Mouse (Mus musculus) hematopoietic stem cell, adult 5-6 weeks (primary cell): ENCODE data around the gene Krt84. TPM values are rescaled to one million over a fixed set of nuclear protein-coding genes. Genes with fewer than 3 reads are reported as not detected.
"Not testable (repeated sequence)": the region's sequence is repeated elsewhere in the genome, so short reads cannot be mapped to it uniquely, and the experiment has no call there.

Experiments
- ATAC-seq, 2 experiments: fragments of 125-278 bp in 1 of 2; replicated peaks in 1 of 2; 2 replicates each; pipeline ENCODE4 v1.8.0; 2016 to 2017; ENCODE audit warnings: inconsistent platforms in 2 of 2, mild to moderate bottlenecking in 2 of 2, moderate number of reproducible peaks in 2 of 2, low read depth in 1 of 2, moderate TSS enrichment in 1 of 2; ENCODE audit not compliant: low FRiP score in 2 of 2, poor library complexity in 2 of 2, severe bottlenecking in 2 of 2, insufficient read depth in 1 of 2, low TSS enrichment in 1 of 2
- total RNA-seq: library from RNA; stranded (forward); fragments of 172-1452, 232-1000 nt; gene quantifications from 2 replicates; pipeline ENCODE4 v1.2.3, GENCODE M21; 2017

The Krt84 gene
- total RNA-seq, 1 experiment from 2014 or later, result not detected

DNA sequence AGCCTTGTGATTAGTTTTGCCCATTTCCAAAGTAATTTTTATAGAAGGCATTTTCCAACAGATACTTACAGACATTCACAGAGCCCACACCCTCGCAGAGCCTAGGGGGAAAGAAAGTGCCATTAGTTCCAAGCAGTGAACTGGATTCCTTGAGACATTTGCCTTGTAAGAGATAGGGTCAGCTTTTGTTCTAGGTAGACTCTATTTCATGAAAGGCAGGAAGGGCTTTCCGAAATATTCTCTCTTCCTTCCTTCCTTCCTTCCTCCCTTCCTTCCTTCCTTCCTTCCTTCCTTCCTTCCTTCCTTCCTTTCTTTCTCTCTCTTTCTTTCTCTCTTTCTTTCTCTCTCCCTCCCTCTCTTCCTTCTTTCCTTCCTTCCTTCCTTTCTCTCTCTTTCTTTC is 15.5 kb downstream of the Krt84 start, which contains the start of gene Gm49425:
TSS of gene Gm49425 (minus strand) at position 101 of the 400 bp plus-strand sequence.
- not testable (repeated sequence) for ATAC-seq

DNA sequence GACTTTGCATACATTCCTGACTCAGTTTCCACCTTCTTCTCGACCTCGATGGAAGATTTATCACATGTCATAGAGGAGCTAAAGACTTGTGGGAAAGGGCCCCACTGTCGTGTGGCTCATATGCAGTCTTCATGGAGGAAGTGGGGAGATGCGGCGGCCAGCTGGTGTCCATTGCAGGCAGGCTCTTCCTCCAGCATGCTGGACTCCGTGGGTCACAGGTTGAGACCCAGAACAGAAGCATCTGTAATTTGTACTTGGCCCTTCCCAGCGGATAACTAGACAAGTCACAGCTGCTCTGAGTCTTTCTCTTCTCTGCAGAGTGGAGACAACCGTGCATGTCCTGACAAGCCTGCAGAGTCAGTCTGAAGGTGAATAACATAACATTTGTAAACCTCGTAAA is 24.4 kb downstream of the Krt84 start:
- no peak for ATAC-seq

DNA sequence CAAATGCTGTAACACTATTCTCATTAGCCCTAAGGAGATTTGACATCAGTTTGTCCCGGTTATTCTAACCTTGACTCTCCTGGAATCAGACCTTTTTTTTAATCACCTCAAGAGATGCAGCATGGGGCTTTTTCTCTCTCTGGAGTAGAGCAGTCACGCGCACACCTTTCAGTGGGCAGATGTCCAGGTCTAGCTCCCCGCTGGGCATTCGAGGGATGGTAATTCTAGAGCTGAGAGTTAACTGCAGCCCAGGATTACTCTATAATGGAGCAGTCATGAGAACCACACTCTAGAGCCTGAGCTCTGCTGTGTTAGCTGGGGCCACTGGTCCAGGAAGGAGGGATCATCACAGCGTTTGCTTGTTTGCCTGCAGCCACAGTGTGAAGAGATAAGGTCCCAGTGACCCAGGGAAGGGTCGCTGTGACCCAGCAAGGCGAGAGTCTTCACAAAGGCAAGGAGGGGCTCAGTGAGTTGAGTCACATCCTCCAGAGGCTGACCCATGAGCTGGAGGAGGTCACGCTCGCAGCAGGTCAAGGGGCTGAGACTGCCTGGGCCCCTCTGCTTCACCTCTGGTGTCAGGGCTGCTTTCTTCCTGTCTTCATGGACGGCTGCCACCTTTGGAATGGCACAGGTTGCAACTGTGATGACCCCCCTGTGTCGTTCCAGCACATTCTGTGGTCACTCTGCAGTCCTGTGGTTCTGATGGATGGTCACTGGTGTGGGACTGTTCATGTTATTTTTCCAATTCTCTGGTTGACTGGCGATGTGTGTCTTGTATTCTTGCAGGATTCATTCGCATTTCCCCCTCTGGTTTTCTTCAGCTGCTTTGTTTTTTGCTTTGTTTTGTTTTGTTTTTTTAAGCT is 25.5 kb downstream of the Krt84 start:
- no peak for ATAC-seq

DNA sequence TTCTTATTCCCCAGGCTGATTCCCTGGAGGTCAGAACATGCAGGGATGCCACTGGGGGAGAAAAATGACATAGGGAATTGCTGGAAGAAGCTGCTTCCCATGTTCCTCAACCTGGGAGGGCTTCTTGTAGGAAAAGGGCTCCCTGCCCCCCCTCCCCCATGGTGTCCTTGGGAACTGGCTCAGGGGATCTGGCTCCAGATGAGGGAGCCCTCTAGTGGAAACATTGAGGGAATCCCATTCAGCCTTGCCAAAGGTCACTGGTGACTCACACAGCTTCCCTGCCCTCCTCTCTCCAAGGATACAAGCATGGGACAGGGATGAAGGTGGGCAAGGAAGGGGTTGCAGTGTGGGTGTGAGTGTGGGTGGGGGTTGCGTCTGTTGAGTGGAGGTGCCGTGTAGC is 35.4 kb downstream of the Krt84 start:
- ATAC-seq, result no peak

DNA sequence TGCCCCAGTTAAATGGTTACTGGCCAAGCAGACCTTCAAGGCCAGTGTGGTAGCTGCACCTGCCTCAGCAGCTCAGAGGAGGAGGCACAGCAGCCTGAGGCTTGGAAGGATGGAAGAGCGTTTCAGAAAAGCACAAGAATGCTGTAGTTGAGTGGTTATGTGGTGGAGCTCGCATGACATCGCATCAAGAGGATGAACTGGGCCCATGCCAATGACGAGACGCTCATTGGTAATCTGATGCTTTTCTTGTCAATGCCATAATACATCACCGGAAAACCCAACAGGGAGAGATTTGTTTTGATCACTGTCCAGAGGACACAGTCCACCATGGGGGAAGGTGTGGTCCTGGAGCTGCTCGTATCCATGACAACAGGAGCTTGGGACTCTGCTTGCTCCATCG is 37.4 kb downstream of the Krt84 start:
- no peak for ATAC-seq

DNA sequence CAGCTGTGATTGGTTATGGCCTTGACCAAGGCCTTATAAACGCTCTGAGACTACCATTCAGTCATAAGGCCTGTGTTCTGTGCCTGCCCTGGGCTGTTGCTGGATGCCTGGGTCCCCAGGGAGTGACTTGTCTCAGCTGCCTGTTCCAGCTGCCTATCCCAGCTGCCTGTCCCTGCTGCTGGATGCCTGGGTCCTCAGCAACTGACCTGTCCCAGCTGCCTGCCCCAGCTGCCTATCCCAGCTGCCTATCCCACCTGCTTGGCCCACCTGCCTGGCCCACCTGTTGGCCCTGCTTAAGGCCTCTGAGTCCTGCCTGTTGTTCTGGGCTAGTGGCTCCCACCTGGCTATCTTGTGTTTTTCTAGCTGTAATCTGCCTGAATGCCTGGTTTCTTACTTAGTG is 38.4 kb downstream of the Krt84 start:
- ATAC-seq, result no peak

DNA sequence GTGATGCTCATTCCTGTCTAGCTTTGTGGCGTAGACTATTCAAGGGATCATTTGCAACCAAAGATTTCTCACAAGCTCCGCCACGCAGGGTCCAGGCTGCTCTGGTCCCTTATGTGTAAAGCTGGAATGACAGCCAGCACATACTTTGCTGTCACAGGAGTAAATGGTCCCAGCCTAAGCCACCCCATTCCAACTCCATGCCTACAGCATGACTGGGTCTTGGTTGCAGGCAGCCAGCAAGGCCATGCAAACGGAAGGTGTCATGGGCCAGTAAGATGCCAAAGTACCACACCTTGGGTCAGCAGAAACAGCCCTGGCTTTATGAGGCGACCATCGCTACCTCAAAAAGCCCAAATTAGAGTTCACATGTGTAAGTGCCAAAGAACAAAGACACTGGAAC is 38.9 kb downstream of the Krt84 start:
- no peak for ATAC-seq

DNA sequence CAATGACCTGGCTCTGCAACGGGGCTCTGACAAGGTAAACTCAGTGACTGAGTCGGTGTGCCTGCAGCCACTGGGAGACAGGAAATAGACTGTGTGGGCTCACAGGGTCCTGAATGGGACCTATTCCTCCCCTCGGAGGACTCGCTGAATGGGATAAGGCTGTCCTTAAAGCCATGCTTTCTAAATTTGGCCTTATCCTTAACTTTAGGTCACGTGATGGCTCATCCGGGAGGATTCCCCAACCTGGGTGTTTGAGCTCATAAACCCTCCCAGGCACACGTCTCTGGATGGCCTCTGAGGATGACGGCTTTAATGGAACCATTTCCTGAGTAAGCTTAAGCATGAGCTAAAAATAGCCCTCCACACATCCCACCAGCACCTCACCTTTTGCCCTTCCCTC is 39.9 kb downstream of the Krt84 start:
- no peak for ATAC-seq

DNA sequence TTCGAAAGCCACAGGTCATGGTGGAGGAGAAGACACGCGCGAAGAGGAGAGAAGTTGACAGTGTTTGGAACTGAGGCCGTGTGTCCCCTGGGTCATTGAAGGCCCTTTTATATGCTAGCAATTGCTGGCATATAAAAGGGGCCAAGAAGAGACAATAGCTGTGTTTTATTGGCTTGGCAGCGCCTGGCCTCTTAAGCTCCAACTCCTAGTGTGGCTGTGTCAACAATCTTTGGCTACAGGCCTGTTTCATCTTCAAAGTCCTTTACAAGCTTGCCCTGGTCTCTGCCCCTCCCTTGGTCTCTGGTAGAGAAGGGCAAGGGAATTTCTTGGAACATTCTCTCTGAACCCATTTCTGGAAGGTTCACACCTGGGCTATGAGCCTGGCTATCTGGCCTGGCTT is 41.2 kb downstream of the Krt84 start, which contains the start of gene Krt83:
TSS of gene Krt83 (minus strand) at position 82 of the 400 bp plus-strand sequence.
- ATAC-seq, result no peak

DNA sequence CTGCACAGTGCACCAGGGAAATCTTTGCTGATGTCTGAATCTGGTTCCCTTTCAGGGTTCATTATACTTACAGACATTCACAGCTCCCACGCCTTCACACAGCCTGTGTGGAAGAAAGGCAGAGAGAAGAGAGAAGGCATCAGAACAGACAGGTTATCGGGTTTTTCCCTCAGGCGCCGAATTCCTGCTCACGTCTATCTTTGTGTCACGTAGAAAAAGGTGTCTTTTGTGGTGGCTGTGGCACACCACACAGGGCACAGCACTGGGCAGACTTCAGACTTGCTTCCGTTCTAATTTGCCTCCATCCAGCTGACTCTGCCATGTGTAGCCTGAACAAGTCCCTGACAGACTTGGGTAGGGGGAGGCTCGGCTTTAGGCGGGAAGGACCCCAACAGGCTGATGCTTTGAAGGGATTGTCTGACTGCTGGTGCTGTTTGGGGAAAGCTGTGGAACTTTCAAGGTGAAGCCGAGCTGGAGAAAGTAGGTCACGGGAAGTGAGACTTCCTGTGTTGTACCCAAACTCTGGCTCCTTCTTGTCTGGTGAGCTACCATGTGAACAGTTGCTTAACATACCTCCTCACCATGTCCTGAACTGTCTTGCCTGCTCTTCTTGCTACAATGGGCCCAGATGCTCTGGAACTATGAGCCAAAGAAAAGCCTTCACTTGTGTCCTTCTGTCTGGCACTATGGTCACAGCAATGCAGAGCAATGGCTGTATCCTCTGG is 46.5 kb downstream of the Krt84 start:
- ATAC-seq, result 0 out of 4 replicates have a peak, but pooled peaks of 1 of the 2 experiments have one; percentile 17

DNA sequence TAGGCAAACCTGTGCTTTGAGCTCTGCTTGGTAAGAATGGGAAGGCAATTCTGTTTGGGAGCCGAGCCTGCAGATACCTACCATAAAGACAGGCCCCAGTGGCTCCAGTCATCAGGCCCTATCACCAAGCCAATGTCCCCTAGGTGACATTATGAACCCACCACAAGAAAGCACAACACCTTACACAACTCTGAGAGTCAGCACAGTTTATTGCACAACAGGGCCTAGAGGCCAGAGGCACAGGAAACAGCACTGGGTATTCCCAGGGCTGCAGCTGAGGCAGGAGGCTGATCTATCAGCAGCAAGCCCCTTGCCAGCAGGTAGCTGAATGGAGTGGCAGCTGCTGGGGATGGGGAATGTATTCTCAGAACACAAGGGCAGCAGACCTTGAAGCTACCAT is 47.7 kb downstream of the Krt84 start:
- peak; percentile 17 to 19; a peak in 1 of 4 replicates for ATAC-seq

DNA sequence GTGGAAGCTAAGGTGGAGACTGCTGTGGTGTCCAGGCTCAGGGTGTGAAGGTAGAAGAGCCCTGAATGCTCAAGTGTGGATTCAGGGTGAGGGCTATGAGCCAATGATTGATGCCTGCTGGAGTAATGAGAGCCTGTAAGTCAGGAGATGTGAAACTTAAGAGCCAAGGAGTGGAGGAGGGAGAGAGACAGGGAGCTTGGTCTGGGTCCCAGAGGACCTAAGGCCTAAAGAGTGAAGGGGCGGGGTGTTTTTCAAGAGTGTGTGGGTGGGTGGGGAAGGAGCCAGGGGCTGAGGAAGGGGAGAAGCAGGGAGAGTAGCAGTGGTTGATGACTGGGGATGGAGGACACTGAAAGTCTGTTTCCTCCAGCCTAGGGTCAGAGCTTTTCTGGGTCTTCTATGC is 49.0 kb downstream of the Krt84 start:
- ATAC-seq, result no peak

DNA sequence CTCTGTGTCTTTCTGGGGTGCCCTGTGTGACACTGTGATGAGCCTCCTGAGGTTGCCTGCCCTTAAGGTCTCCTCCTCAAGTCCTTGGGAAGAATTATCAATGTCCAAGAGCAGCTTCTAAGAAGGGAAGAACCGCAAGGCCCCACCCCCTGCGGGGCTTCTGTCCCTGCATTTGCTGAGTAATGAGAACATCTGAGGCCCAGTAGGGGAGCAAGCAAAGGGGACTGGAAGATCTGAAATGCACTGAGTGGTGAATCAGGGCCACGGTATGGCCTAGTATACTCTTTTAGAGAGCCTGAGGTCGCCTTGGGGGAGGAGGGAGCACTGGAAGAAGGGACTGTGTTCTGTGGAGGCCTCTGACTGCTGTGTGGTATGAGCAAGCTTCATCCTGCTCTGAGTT is 50.6 kb downstream of the Krt84 start:
- ATAC-seq, result no peak

DNA sequence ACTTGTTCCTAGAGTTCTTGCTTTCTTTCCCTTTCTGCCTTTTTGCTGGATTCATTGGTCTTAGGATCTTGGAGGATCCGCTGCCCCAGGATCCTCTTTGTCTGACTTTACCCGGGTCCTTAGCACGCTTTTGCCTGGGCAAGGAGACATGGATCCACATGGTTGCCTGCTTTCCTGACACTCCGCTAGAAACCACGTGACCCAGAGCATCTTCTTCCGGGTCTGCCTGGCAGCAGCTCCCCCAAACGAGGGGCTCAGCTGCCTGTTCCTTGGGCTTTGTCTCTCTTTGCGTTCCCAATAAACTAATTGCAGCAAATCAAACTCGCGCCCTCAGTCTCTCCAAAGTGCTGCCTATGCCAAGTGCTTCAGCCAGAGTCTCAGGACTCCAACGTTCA is 53.0 kb downstream of the Krt84 start:
- no peak for ATAC-seq

DNA sequence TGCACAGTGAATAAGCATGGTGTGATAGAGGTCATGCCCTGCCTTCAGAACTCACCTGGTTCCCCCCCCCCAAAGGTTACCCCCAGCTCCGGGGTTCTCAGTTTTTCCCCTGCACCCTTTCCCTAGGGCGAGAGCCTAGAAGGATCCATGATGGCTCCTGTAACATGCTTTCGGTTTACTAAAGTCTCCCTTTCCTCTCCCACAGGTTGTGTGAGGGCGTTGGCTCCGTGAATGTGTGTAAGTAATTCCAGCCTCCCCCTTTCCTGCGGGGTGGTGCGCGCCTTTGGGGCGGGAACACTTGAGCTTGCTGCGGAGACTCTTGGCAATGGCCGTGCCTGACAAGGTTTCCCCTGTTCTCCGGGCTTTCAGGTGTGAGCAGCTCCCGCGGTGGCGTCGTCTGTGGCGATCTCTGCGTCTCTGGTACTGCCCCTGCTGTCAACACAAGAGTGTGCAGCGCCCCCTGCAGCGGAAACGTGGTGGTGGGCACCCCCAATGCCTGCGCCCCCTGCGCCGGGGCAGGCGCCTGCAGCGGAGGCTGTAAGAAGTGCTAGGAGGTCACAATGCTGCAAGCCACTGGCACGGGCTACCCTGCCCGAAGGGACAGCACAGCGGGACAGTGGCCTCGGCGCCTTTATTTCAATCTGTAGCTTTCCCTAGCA is 53.5 kb downstream of the Krt84 start:
- peak; percentile 65 to 68; a peak in 3 of 4 replicates for ATAC-seq
